Comparison of ENCODE assay signal across 26 mouse cellular contexts in genomic region chr9:114935321-114935720, GRCm38 (mm10). TPM values are rescaled to one million over a fixed set of nuclear protein-coding genes. Genes with fewer than 3 reads are reported as not detected.
DNase-seq lines count a peak whose midpoint lies in the region; ATAC-seq lines count a peak whose summit lies in the region.
"Had no signal": no experiment of that assay in that cellular context is flagged by ENCODE, and none has a peak within 500 bp of the region (broad histone marks: within the 10 kb centered on the region; RNA-seq: fewer than 3 reads in every experiment).

No protein-coding gene starts in this region.

- H3K36me3 ChIP-seq in neural tube, embryonic 15.5 days, result no peaks in the 10 kb centered on the region
- H3K36me3 ChIP-seq in limb, embryonic 11.5 days (ENCODE audit: control insufficient read depth, insufficient read depth, low read length), result no peaks in the 10 kb centered on the region
- H3K36me3 ChIP-seq: forebrain, embryonic 10.5 days; G1E; hindbrain, embryonic 10.5 days; hindbrain, embryonic 13.5 days; intestine, embryonic 15.5 days had no signal

- no peak overlapping the region for H3K4me3 ChIP-seq in neural tube, embryonic 15.5 days (replicated peaks)
- no peak overlapping the region for H3K4me3 ChIP-seq in limb, embryonic 11.5 days (ENCODE audit: low read depth, low read length)
- H3K4me3 ChIP-seq: forebrain, embryonic 10.5 days; forebrain, embryonic 13.5 days; hindbrain, embryonic 10.5 days; hindbrain, embryonic 13.5 days; intestine, embryonic 15.5 days had no signal

- 83% methylated on average over 4 of the region's 4 CpGs for WGBS in neural tube, embryonic 15.5 days
- 64% methylated on average over 4 of the region's 4 CpGs for WGBS in limb, embryonic 11.5 days

- no peak overlapping the region for H3K4me2 ChIP-seq in neural tube, embryonic 15.5 days
- H3K4me2 ChIP-seq in limb, embryonic 11.5 days (ENCODE audit: low read depth, severe bottlenecking), result no peak overlapping the region
- H3K4me2 ChIP-seq: forebrain, embryonic 13.5 days; heart, embryonic 11.5 days; hindbrain, embryonic 13.5 days; intestine, embryonic 15.5 days had no signal

- DNase-seq in embryo, embryonic 10.5 days (ENCODE audit: low spot score), result peak; percentile 38
- DNase-seq in embryo, embryonic 10 days (ENCODE audit: low spot score), result no peak
- DNase-seq in neural tube, embryonic 10.5 days (ENCODE audit: extremely low spot score, low spot score), result peak; percentile 25
- peak; percentile 50 for DNase-seq in limb, embryonic 11.5 days (ENCODE audit: low spot score)
- DNase-seq in layer of hippocampus, adult 9-11 months, result no peak
- DNase-seq: adrenal gland, postnatal 10 days; adrenal gland, postnatal 36 days; B cell, adult 2 months; cerebellum, adult 2 months; cerebellum, postnatal 10 days; gastrocnemius, postnatal 10 days; gastrocnemius, postnatal 36 days; heart, postnatal 36 days; kidney, adult 11 months had no signal

- no peak for ATAC-seq in neural tube, embryonic 15.5 days (ENCODE audit: low FRiP score)
- no peak for ATAC-seq in limb, embryonic 11.5 days (ENCODE audit: insufficient number of reproducible peaks, low FRiP score, low TSS enrichment, low read depth)
- ATAC-seq: forebrain, embryonic 13.5 days; forebrain, embryonic 16.5 days; hindbrain, embryonic 16.5 days; intestine, embryonic 15.5 days; Patski had no signal

- H3K27me3 ChIP-seq in neural tube, embryonic 15.5 days (replicated peaks), result no peaks in the 10 kb centered on the region
- H3K27me3 ChIP-seq in limb, embryonic 11.5 days (ENCODE audit: control insufficient read depth, insufficient read depth, low read length), result no peaks in the 10 kb centered on the region
- H3K27me3 ChIP-seq: CH12.LX; forebrain, embryonic 13.5 days; intestine, embryonic 15.5 days; Patski had no signal

- no peak overlapping the region for H3K27ac ChIP-seq in neural tube, embryonic 15.5 days (replicated peaks)
- H3K27ac ChIP-seq in limb, embryonic 11.5 days (replicated peaks; ENCODE audit: low read depth, low read length), result no peak overlapping the region
- H3K27ac ChIP-seq: forebrain, embryonic 10.5 days; forebrain, embryonic 13.5 days; hindbrain, embryonic 10.5 days; hindbrain, embryonic 13.5 days; intestine, embryonic 15.5 days had no signal

- peaks cover 23% of the 10 kb centered on the region for H3K4me1 ChIP-seq in neural tube, embryonic 15.5 days
- peaks cover 7% of the 10 kb centered on the region; the same call in 1 of the 2 replicates for H3K4me1 ChIP-seq in limb, embryonic 11.5 days (ENCODE audit: control insufficient read depth, insufficient read depth, low read length)

- H3K9me3 ChIP-seq in neural tube, embryonic 15.5 days (replicated peaks), result no peaks in the 10 kb centered on the region
- no peaks in the 10 kb centered on the region for H3K9me3 ChIP-seq in limb, embryonic 11.5 days (ENCODE audit: control insufficient read depth, low read length)
- H3K9me3 ChIP-seq: forebrain, embryonic 10.5 days; forebrain, embryonic 13.5 days; hindbrain, embryonic 10.5 days; hindbrain, embryonic 13.5 days; intestine, embryonic 15.5 days had no signal

- no peak overlapping the region for H3K9ac ChIP-seq in neural tube, embryonic 15.5 days (replicated peaks)
- no peak overlapping the region for H3K9ac ChIP-seq in limb, embryonic 11.5 days (ENCODE audit: low read length)
- H3K9ac ChIP-seq: forebrain, embryonic 13.5 days; hindbrain, embryonic 13.5 days; intestine, embryonic 15.5 days had no signal

RNA-seq across cellular contexts. Expression of gene Gpd1l, which starts 1.5 kb away (rescaled TPM):
- 39.8 and 40.8 TPM in 2 replicates for polyA plus RNA-seq in neural tube, embryonic 15.5 days (2015; fragmentation: Nextera tagmentation; extraction: Ambion mirVana)
- polyA plus RNA-seq in limb, embryonic 11.5 days (2014; fragmentation: Nextera tagmentation; extraction: Ambion mirVana), result 6.7 and 7.8 TPM in 2 replicates

RNA-seq across cellular contexts. Expression of gene Osbpl10, which starts 43.0 kb away (rescaled TPM):
- polyA plus RNA-seq in neural tube, embryonic 15.5 days (2015; fragmentation: Nextera tagmentation; extraction: Ambion mirVana), result 3.1 and 8.1 TPM in 2 replicates
- polyA plus RNA-seq in limb, embryonic 11.5 days (2014; fragmentation: Nextera tagmentation; extraction: Ambion mirVana), result 1.3 and 1.4 TPM in 2 replicates
- polyA plus RNA-seq: G1E had no signal

RNA-seq across cellular contexts. Expression of gene Rps27rt, which starts 47.2 kb away (rescaled TPM):
- polyA plus RNA-seq in neural tube, embryonic 15.5 days (2015; fragmentation: Nextera tagmentation; extraction: Ambion mirVana), result 186 and 258 TPM in 2 replicates
- polyA plus RNA-seq in limb, embryonic 11.5 days (2014; fragmentation: Nextera tagmentation; extraction: Ambion mirVana), result 365 and 432 TPM in 2 replicates

Comparison
In these comparisons a context has a peak if more than half of its experiments do, and no peak if none do; other contexts are left out.
1. DNase-seq: peak in embryo, embryonic 10.5 days (single experiment), neural tube, embryonic 10.5 days (single experiment) and limb, embryonic 11.5 days (single experiment); none in embryo, embryonic 10 days (single experiment) and layer of hippocampus, adult 9-11 months (single experiment).